Mouse (Mus musculus): ENCODE measurements around the gene Map7d1.

The Map7d1 gene

GRCm38 (mm10) chr4:126256131-126256791, at the start of gene Map7d1:
TSS of gene Map7d1 (minus strand) at chr4:126256343.
- peak; percentile 92 to 93 for DNase-seq (ENCODE audit: low spot score in 2 of 2)

- DNase-seq (ENCODE audit: low spot score in 2 of 2) = no peak
Measured at GRCm38 (mm10) chr4:126305428-126305827, 49.3 kb upstream of the Map7d1 start.

GRCm38 (mm10) chr4:126303877-126304276, 47.7 kb upstream of the Map7d1 start:
- DNase-seq (ENCODE audit: low spot score in 2 of 2) = no peak

- DNase-seq (ENCODE audit: low spot score in 2 of 2) = no peak
Measured at GRCm38 (mm10) chr4:126301584-126302309, 45.6 kb upstream of the Map7d1 start.

GRCm38 (mm10) chr4:126300916-126301583, 44.9 kb upstream of the Map7d1 start:
- DNase-seq (ENCODE audit: low spot score in 2 of 2) = no peak

- peak; percentile 53 to 60 for DNase-seq (ENCODE audit: low spot score in 2 of 2)
Measured at GRCm38 (mm10) chr4:126296617-126297101, 40.5 kb upstream of the Map7d1 start.

GRCm38 (mm10) chr4:126295937-126296336, 39.8 kb upstream of the Map7d1 start:
- DNase-seq (ENCODE audit: low spot score in 2 of 2) = no peak

- DNase-seq (ENCODE audit: low spot score in 2 of 2) = no peak
Measured at GRCm38 (mm10) chr4:126295152-126295551, 39.0 kb upstream of the Map7d1 start.

GRCm38 (mm10) chr4:126291196-126291595, 35.1 kb upstream of the Map7d1 start:
- no peak for DNase-seq (ENCODE audit: low spot score in 2 of 2)

- no peak for DNase-seq (ENCODE audit: low spot score in 2 of 2)
Measured at GRCm38 (mm10) chr4:126290314-126290713, 34.2 kb upstream of the Map7d1 start.

- no peak for DNase-seq (ENCODE audit: low spot score in 2 of 2)
Measured at GRCm38 (mm10) chr4:126288085-126288666, 32.0 kb upstream of the Map7d1 start.

GRCm38 (mm10) chr4:126287302-126287995, 31.3 kb upstream of the Map7d1 start:
- DNase-seq (ENCODE audit: low spot score in 2 of 2) = no peak

- no peak for DNase-seq (ENCODE audit: low spot score in 2 of 2)
Measured at GRCm38 (mm10) chr4:126286492-126286891, 30.3 kb upstream of the Map7d1 start, which contains the start of gene Col8a2. TSS of gene Col8a2 (plus strand) at chr4:126286793.

GRCm38 (mm10) chr4:126283582-126283981, 27.4 kb upstream of the Map7d1 start:
- no peak for DNase-seq (ENCODE audit: low spot score in 2 of 2)

GRCm38 (mm10) chr4:126281706-126282105, 25.6 kb upstream of the Map7d1 start:
- no peak for DNase-seq (ENCODE audit: low spot score in 2 of 2)

GRCm38 (mm10) chr4:126278961-126279360, 22.8 kb upstream of the Map7d1 start:
- DNase-seq (ENCODE audit: low spot score in 2 of 2) = no peak

- no peak for DNase-seq (ENCODE audit: low spot score in 2 of 2)
Measured at GRCm38 (mm10) chr4:126278565-126278915, 22.4 kb upstream of the Map7d1 start.

- DNase-seq (ENCODE audit: low spot score in 2 of 2) = no peak
Measured at GRCm38 (mm10) chr4:126277906-126278564, 21.9 kb upstream of the Map7d1 start.

- peak; percentile 53 to 57 for DNase-seq (ENCODE audit: low spot score in 2 of 2)
Measured at GRCm38 (mm10) chr4:126275681-126276131, 19.6 kb upstream of the Map7d1 start.

GRCm38 (mm10) chr4:126275081-126275480, 18.9 kb upstream of the Map7d1 start:
- DNase-seq (ENCODE audit: low spot score in 2 of 2) = no peak

- DNase-seq (ENCODE audit: low spot score in 2 of 2) = no peak
Measured at GRCm38 (mm10) chr4:126273753-126274152, 17.6 kb upstream of the Map7d1 start.

Data from heart, adult 9 months (tissue).